Mouse (Mus musculus) cerebellum, adult 2 months (tissue): ENCODE data around the gene Grid2.

ENCODE experiments used
- CTCF ChIP-seq: fragments of 200-500 bp; IDR thresholded peaks from 2 replicates; pipeline ENCODE4 v1.5.1; 2011; ENCODE audit warnings: low read depth, mild to moderate bottlenecking, control low read depth, low read length, moderate library complexity, borderline replicate concordance; ENCODE audit not compliant: insufficient read depth
- POLR2A ChIP-seq: fragments of 200-500 bp; IDR thresholded peaks from 2 replicates; pipeline ENCODE4 v1.6.1; 2011; ENCODE audit warnings: low read length, control low read depth, borderline replicate concordance; ENCODE audit not compliant: insufficient read depth

DNA sequence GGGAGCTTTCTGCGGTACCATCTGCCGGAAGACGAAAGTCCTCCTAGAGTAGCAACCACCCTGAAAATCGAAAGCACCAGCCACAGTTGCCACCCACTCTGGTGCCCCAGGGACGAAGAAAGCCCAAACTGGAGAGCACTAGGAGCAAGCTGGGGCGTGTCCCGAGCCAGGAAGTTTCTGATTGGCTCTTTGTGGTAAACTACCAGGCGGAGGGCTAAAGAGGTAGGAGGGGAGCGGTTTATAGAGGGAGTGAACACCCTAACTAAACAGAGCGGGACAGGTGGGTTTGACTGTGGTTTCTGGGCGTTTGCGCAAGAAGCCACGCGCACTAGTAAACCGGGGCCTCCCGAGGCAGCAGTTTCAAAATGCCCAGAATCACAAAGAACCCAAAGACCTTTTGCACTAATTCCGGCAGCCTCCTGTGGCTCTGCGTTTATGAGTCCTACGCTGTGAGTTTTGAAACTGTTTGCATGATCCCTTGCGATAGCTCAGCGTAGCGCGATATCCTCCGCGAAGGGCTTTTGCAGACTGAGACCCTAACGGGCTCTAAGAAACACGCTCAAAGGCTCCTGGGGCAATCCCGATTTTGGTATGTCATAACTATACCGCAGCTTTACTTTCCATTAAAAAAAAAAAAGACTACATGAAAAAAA is 1472.2 kb downstream of the Grid2 start:
- TF ChIP-seq CTCF: no peak
- no peak for TF ChIP-seq POLR2A
